Mouse (Mus musculus) erythroblast, embryonic 14.5 days (primary cell): Measurements from ENCODE around the gene Slc30a2.

Experiments
- GATA1 ChIP-seq: IDR thresholded peaks from 2 replicates; pipeline ENCODE4 v1.6.1; 2012; ENCODE audit warnings: low read length, inconsistent platforms, mixed read lengths
- TAL1 ChIP-seq: IDR thresholded peaks from 3 replicates; pipeline ENCODE4 v1.6.1; 2012; ENCODE audit warnings: low read length, inconsistent platforms, mixed read lengths

- TF ChIP-seq GATA1: no peak
- no peak for TF ChIP-seq TAL1
Observed at GRCm38 (mm10) chr4:134388397-134388796, 45.4 kb downstream of the Slc30a2 start.
